Mouse (Mus musculus) midbrain, embryonic 14.5 days (tissue): ENCODE measurements around the gene Dscam. TPM values are rescaled to one million over a fixed set of nuclear protein-coding genes. Genes with fewer than 3 reads are reported as not detected.

Source experiments
- polyA plus RNA-seq: library from polyadenylated mRNA; unstranded; fragments of >200 nt; fragmentation: Nextera tagmentation; extraction: Ambion mirVana; gene quantifications from 2 replicates; pipeline ENCODE4 v1.2.1, GENCODE M21; 2014

The Dscam gene
- polyA plus RNA-seq, 1 experiment from 2014 or later, result 24.7 TPM

Other genes starting within 250 kb of the Dscam start
- 2.9 and 4.8 TPM in 2 replicates for gene Bace2, start 186.0 kb upstream of the Dscam start, polyA plus RNA-seq